Mouse (Mus musculus) liver, embryonic 14.5 days (tissue): Measurements from ENCODE around the gene Reps2. TPM values are rescaled to one million over a fixed set of nuclear protein-coding genes. Genes with fewer than 3 reads are reported as not detected.

Source experiments
- ATAC-seq: fragments of 200-750 bp; cut with Nextera tagmentation; 2 replicates; pipeline ENCODE4 v1.8.0; 2017; ENCODE audit warnings: moderate number of reproducible peaks, mild to moderate bottlenecking, moderate library complexity; ENCODE audit not compliant: insufficient read depth
- DNase-seq, 3 experiments: peaks; one replicate each; pipeline ENCODE4 v3.0.0-alpha.2; 2012 to 2013; ENCODE audit warnings: low read depth in 3 of 3, low spot score in 3 of 3
- H3K27ac ChIP-seq: fragments of 300-500 bp; sonication (generic); 2 replicates; pipeline ENCODE4 v1.5.1; 2014; ENCODE audit warnings: moderate library complexity, mild to moderate bottlenecking, control low read depth, inconsistent platforms
- H3K27me3 ChIP-seq: fragments of 300-500 bp; sonication (generic); 2 replicates; pipeline ENCODE4 v1.6.1; 2014; ENCODE audit warnings: mild to moderate bottlenecking, low read length, moderate library complexity; ENCODE audit not compliant: control insufficient read depth, insufficient read depth
- H3K36me3 ChIP-seq: fragments of 300-500 bp; sonication (generic); replicated peaks from 2 replicates; pipeline ENCODE4 v1.6.1; 2014; ENCODE audit warnings: low read depth; ENCODE audit not compliant: control insufficient read depth, insufficient read depth
- H3K4me1 ChIP-seq, 2 experiments: fragments of 200-500 bp in 1 of 2; fragments of 300-500 bp in 1 of 2; sonication (generic) in 1 of 2; replicated peaks; 2 replicates each; pipeline ENCODE4 v1.6.1; 2012 to 2014; ENCODE audit warnings: antibody characterized with exemption in 1 of 2, inconsistent platforms in 1 of 2, low read length in 1 of 2; ENCODE audit not compliant: control insufficient read depth in 2 of 2, insufficient read depth in 2 of 2
- H3K4me2 ChIP-seq: fragments of 300-500 bp; sonication (generic); 2 replicates; pipeline ENCODE4 v1.6.1; 2014; ENCODE audit warnings: low read depth, mild to moderate bottlenecking, control low read depth, moderate library complexity
- H3K4me3 ChIP-seq, 2 experiments: fragments of 200-500 bp in 1 of 2; fragments of 300-500 bp in 1 of 2; sonication (generic) in 1 of 2; 2 replicates each; pipeline ENCODE4 v1.5.1; 2012 to 2014; ENCODE audit warnings: low read depth in 2 of 2, low read length in 2 of 2, mild to moderate bottlenecking in 2 of 2, control low read depth in 1 of 2, inconsistent platforms in 1 of 2, moderate library complexity in 1 of 2; ENCODE audit not compliant: insufficient read depth in 1 of 2
- H3K9ac ChIP-seq: fragments of 300-500 bp; sonication (generic); replicated peaks from 2 replicates; pipeline ENCODE4 v1.6.1; 2014; ENCODE audit warnings: mild to moderate bottlenecking, control low read depth, moderate library complexity
- H3K9me3 ChIP-seq: fragments of 300-500 bp; sonication (generic); 2 replicates; pipeline ENCODE4 v1.6.1; 2016; ENCODE audit warnings: low read length, mixed read lengths; ENCODE audit not compliant: control insufficient read depth
- CTCF ChIP-seq: IDR thresholded peaks from 2 replicates; pipeline ENCODE4 v1.5.1; 2016; ENCODE audit warnings: antibody characterized with exemption, low read depth, control low read depth
- EP300 ChIP-seq: IDR thresholded peaks from 2 replicates; pipeline ENCODE4 v1.6.1; 2016; ENCODE audit warnings: antibody characterized with exemption, low read depth
- WGBS: fragments of 180-500 bp; shearing (Covaris S2); extraction: QIAGEN DNeasy Blood & Tissue Kit; methylation state at CpG from one replicate; pipeline ENCODE4 v1.1.7; 2014; ENCODE audit not compliant: insufficient replicate concordance; 5-methylcytosine and 5-hydroxymethylcytosine counted together
- polyA plus RNA-seq, 2 experiments: library from polyadenylated mRNA; depleted of rRNA in 1 of 2; stranded (reverse) in 1 of 2; unstranded in 1 of 2; fragments of >200 nt; fragmentation: Nextera tagmentation in 1 of 2; extraction: Ambion mirVana in 1 of 2; gene quantifications; 2 replicates each; pipeline versions ENCODE4 v1.2.1 to v1.2.3; 2012 to 2014

Gene Reps2
- polyA plus RNA-seq, 2 experiments: 0.63 to 0.95 TPM

GRCm38 (mm10) chrX:162402487-162402886, 241.0 kb downstream of the Reps2 start:
- DNase-seq: no peak
- Histone ChIP-seq H3K4me3 (no peak overlapping the region), H3K4me2 (no peak overlapping the region), H3K9me3 (no peaks in the 10 kb centered on the region), H3K27ac (no peak overlapping the region), H3K4me1 (no peaks in the 10 kb centered on the region), H3K27me3 (no peaks in the 10 kb centered on the region), H3K36me3 (no peaks in the 10 kb centered on the region), H3K9ac (no peak overlapping the region)
- TF ChIP-seq CTCF (no peak), EP300 (no peak)
- no peak for ATAC-seq
- 53% methylated on average over 3 of the region's 3 CpGs for WGBS

- Histone ChIP-seq H3K36me3 (no peaks in the 10 kb centered on the region), H3K4me2 (no peak overlapping the region), H3K27me3 (no peaks in the 10 kb centered on the region), H3K9me3 (no peaks in the 10 kb centered on the region), H3K9ac (no peak overlapping the region), H3K27ac (no peak overlapping the region), H3K4me1 (no peaks in the 10 kb centered on the region), H3K4me3 (no peak overlapping the region)
- no peak for TF ChIP-seq CTCF
- TF ChIP-seq EP300: no peak
- 67% methylated on average over 1 of the region's 1 CpGs for WGBS
- ATAC-seq (no peak), DNase-seq (no peak)
Observed at GRCm38 (mm10) chrX:162380730-162381129, 262.7 kb downstream of the Reps2 start.

- DNase-seq (no peak), ATAC-seq (no peak)
- Histone ChIP-seq H3K9ac (no peak overlapping the region), H3K27me3 (no peaks in the 10 kb centered on the region), H3K4me3 (no peak overlapping the region), H3K4me1 (no peaks in the 10 kb centered on the region), H3K9me3 (no peaks in the 10 kb centered on the region), H3K36me3 (no peaks in the 10 kb centered on the region), H3K4me2 (no peak overlapping the region), H3K27ac (no peak overlapping the region)
- TF ChIP-seq CTCF: no peak
- TF ChIP-seq EP300: no peak
- WGBS: 49% methylated on average over 2 of the region's 2 CpGs
Observed at GRCm38 (mm10) chrX:162363206-162363605, 280.2 kb downstream of the Reps2 start.

Other genes with a start within 250 kb of the Reps2 start
- 69.9 and 111 TPM in 2 replicates for gene Rbbp7, start 116.8 kb upstream of the Reps2 start, polyA plus RNA-seq (2012; rRNA removed)
- gene Rbbp7, start 116.8 kb upstream of the Reps2 start, polyA plus RNA-seq (2014; fragmentation: Nextera tagmentation; extraction: Ambion mirVana): 192 and 194 TPM in 2 replicates
- gene Txlng, start 185.8 kb upstream of the Reps2 start, polyA plus RNA-seq (2012; rRNA removed): 3.5 and 5.4 TPM in 2 replicates
- 6.2 and 7.1 TPM in 2 replicates for gene Txlng, start 185.8 kb upstream of the Reps2 start, polyA plus RNA-seq (2014; fragmentation: Nextera tagmentation; extraction: Ambion mirVana)
- gene Syap1, start 244.8 kb upstream of the Reps2 start, polyA plus RNA-seq (2012; rRNA removed): 3.9 and 6.6 TPM in 2 replicates
- gene Syap1, start 244.8 kb upstream of the Reps2 start, polyA plus RNA-seq (2014; fragmentation: Nextera tagmentation; extraction: Ambion mirVana): 13.2 and 14.5 TPM in 2 replicates